Mouse (Mus musculus) ES-E14 (cell line): ENCODE data around the gene Mrtfb. TPM values are rescaled to one million over a fixed set of nuclear protein-coding genes. Genes with fewer than 3 reads are reported as not detected.
A peak's percentile ranks its signal among the peaks of the same experiment; 100 is the strongest.

ENCODE experiments used
- DNase-seq: peaks from one replicate; pipeline ENCODE4 v3.0.0-alpha.2; 2013; ENCODE audit warnings: low read depth, low spot score
- H3K27ac ChIP-seq: 2 replicates; pipeline ENCODE4 v1.5.1; 2012; ENCODE audit warnings: low read depth, mild to moderate bottlenecking, low read length, moderate library complexity, mixed read lengths; ENCODE audit not compliant: poor library complexity, insufficient read depth, severe bottlenecking
- H3K36me3 ChIP-seq: 2 replicates; pipeline ENCODE4 v1.6.1; 2012; ENCODE audit warnings: mild to moderate bottlenecking, low read length, moderate library complexity, mixed read lengths; ENCODE audit not compliant: control insufficient read depth, poor library complexity, insufficient read depth, severe bottlenecking
- H3K4me1 ChIP-seq, 2 experiments: fragments of 150-350 bp in 1 of 2; sonication (generic) in 1 of 2; 2 replicates each; pipeline ENCODE4 v1.6.1; 2012; ENCODE audit warnings: low read length in 2 of 2, mild to moderate bottlenecking in 1 of 2, mixed read lengths in 1 of 2; ENCODE audit not compliant: control insufficient read depth in 2 of 2, insufficient read depth in 2 of 2, poor library complexity in 1 of 2
- H3K4me3 ChIP-seq, 2 experiments: fragments of 150-350 bp in 1 of 2; sonication (generic) in 1 of 2; 2 replicates each; pipeline ENCODE4 v1.5.1; 2012; ENCODE audit warnings: low read length in 2 of 2, low read depth in 1 of 2, mild to moderate bottlenecking in 1 of 2, mixed read lengths in 1 of 2; ENCODE audit not compliant: insufficient read depth in 1 of 2, poor library complexity in 1 of 2, severe bottlenecking in 1 of 2
- H3K9ac ChIP-seq: 2 replicates; pipeline ENCODE4 v1.6.1; 2012; ENCODE audit warnings: low read depth, mild to moderate bottlenecking, low read length, mixed read lengths; ENCODE audit not compliant: poor library complexity, insufficient read depth, severe bottlenecking
- H3K9me3 ChIP-seq: fragments of 150-350 bp; sonication (generic); 2 replicates; pipeline ENCODE4 v1.6.1; 2012; ENCODE audit warnings: low read depth, mild to moderate bottlenecking, low read length; ENCODE audit not compliant: control insufficient read depth, insufficient read depth
- CHD2 ChIP-seq: IDR thresholded peaks from 2 replicates; pipeline ENCODE4 v1.6.1; 2014; ENCODE audit warnings: mild to moderate bottlenecking, low read depth, low read length, inconsistent platforms
- HCFC1 ChIP-seq: IDR thresholded peaks from 2 replicates; pipeline ENCODE4 v1.6.1; 2012; ENCODE audit warnings: low read length, inconsistent platforms, borderline replicate concordance; ENCODE audit not compliant: insufficient read depth
- MAFK ChIP-seq: IDR thresholded peaks from 2 replicates; pipeline ENCODE4 v1.6.1; 2014; ENCODE audit warnings: mild to moderate bottlenecking, low read depth, low read length, inconsistent platforms; ENCODE audit not compliant: insufficient read depth
- ZC3H11A ChIP-seq: IDR thresholded peaks from 2 replicates; pipeline ENCODE4 v1.6.1; 2012; ENCODE audit warnings: low read depth, mild to moderate bottlenecking, inconsistent platforms, low read length, borderline replicate concordance
- ZNF384 ChIP-seq: IDR thresholded peaks from 2 replicates; pipeline ENCODE4 v1.6.1; 2012; ENCODE audit warnings: low read depth, low read length, inconsistent platforms
- in situ Hi-C, 2 experiments: fragments of 600-800 bp; cut with MboI; formaldehyde crosslinking; loops; one replicate each; pipeline ENCODE4 v1.15.1; 2025; ENCODE audit warnings: low sequenced_read_pairs in 2 of 2, inconsistent platforms in 1 of 2; ENCODE audit not compliant: unreplicated experiment in 2 of 2
- total RNA-seq: library from RNA; depleted of rRNA; stranded (reverse); fragments of 300-350 nt; gene quantifications from 2 replicates; pipeline ENCODE4 v1.2.3, GENCODE M21; 2012

Gene Mrtfb
- total RNA-seq, 1 experiment: 9.6 TPM

DNA sequence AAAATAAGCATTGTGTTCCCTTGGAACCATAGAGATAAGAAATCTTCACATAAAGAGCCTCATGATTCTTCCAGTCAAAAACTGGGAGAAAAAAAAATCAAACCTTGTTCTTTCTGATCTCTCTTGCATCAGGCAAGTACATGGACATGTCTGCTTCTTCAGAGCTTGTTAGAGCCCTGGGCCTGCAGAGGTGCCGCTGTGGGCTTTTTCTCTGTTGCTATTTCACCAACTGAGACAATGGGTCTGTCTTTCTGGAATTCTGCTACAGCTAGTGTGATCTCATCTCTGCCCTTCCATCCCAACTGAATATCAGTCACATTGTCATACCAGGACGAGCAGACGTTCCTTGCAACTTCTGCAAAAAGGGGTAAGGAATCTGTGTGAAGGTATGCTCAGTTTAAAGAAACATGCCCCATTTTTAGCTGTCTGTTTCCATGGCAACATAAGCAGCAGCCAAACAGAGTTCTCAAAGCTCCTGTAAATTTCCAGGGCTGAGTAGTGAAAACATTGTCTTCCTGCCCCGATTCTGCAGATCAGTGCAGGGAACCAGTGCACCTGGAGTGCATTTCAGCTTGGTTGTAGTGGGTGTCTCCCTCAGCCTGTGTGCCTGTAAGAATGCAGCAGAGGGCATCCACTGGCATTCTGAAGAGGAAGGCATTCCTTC, 110.7 kb downstream of the Mrtfb start:
- no peak overlapping the region for H3K27ac ChIP-seq
- H3K9me3 ChIP-seq: no peaks in the 10 kb centered on the region
- no peak for DNase-seq
- no peak overlapping the region for H3K4me3 ChIP-seq
- peaks cover 3 to 7% of the 10 kb centered on the region in 2 experiments; a peak in 3 of 4 replicates for H3K4me1 ChIP-seq
- TF ChIP-seq HCFC1 (no peak), ZC3H11A (no peak)
- peaks cover 2% of the 10 kb centered on the region; the same call in 1 of the 2 replicates for H3K36me3 ChIP-seq
- H3K9ac ChIP-seq: no peak overlapping the region
- in situ Hi-C loops: no loop called here

GRCm38 (mm10) chr16:13367466-13367856, 111.2 kb downstream of the Mrtfb start:
- Histone ChIP-seq H3K4me3 (no peak overlapping the region), H3K4me1 (peaks cover 3 to 9% of the 10 kb centered on the region in 2 experiments; a peak in 3 of 4 replicates), H3K36me3 (peaks cover 2% of the 10 kb centered on the region; the same call in 1 of the 2 replicates), H3K9me3 (no peaks in the 10 kb centered on the region), H3K27ac (no peak overlapping the region), H3K9ac (no peak overlapping the region)
- no peak for DNase-seq
- in situ Hi-C loops: no loop called here
- TF ChIP-seq ZC3H11A (no peak), MAFK (0 out of 2 replicates have a peak, but pooled peaks have one; percentile 15)

GRCm38 (mm10) chr16:13368645-13369044, 112.4 kb downstream of the Mrtfb start:
- H3K9ac ChIP-seq: no peak overlapping the region
- H3K36me3 ChIP-seq: peaks cover 2% of the 10 kb centered on the region; the same call in 1 of the 2 replicates
- no peak overlapping the region for H3K27ac ChIP-seq
- no peak overlapping the region for H3K4me3 ChIP-seq
- TF ChIP-seq CHD2: no peak
- no peak for TF ChIP-seq HCFC1
- TF ChIP-seq MAFK: no peak
- no peak for TF ChIP-seq ZNF384
- no peak for TF ChIP-seq ZC3H11A
- in situ Hi-C loops: no loop called here
- H3K4me1 ChIP-seq: peaks cover 4 to 13% of the 10 kb centered on the region in 2 experiments; a peak in 3 of 4 replicates
- H3K9me3 ChIP-seq: no peaks in the 10 kb centered on the region
- no peak for DNase-seq

DNA sequence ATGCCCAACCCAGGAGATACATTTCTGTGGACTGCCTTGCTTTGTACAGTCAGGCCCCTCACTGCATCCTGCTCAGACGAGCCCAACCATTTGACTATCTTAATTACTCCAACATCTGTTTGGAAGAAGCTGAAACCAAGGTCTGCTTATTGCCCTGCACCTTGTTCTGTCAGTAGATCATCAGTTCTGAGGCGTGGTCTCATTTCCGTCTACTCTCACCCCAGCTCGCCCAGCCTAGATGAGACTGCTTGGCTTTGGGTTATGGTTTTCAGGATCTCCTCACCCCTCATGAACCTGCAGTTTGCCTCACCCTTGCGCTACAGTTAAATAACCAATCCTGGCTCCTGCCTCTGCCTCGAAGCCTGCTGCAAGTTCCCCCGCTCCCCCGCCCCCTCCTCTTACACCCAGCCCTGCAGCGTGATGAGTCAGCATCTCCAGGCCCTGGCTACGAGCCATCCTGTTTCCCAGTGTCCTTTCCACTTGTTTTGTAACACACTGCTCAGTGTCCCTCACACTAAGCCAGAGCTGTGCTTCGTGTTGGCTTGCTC, 115.5 kb downstream of the Mrtfb start:
- peaks cover 4 to 11% of the 10 kb centered on the region in 2 experiments; a peak in 3 of 4 replicates for H3K4me1 ChIP-seq
- H3K9ac ChIP-seq: no peak overlapping the region
- H3K9me3 ChIP-seq: no peaks in the 10 kb centered on the region
- no peak overlapping the region for H3K4me3 ChIP-seq
- H3K27ac ChIP-seq: peak overlapping the region; percentile 20; the same call in 1 of the 2 replicates
- H3K36me3 ChIP-seq: peaks cover 2% of the 10 kb centered on the region; the same call in 1 of the 2 replicates
- no peak for TF ChIP-seq HCFC1
- peak; percentile 97 for TF ChIP-seq MAFK
- peak; percentile 65 for DNase-seq
- in situ Hi-C loops: no loop called here
